Mouse (Mus musculus) liver, embryonic 14.5 days (tissue): ENCODE data around the gene Tmem220.

Experiments
- CTCF ChIP-seq: IDR thresholded peaks from 2 replicates; pipeline ENCODE4 v1.5.1; 2016; ENCODE audit warnings: antibody characterized with exemption, low read depth, control low read depth
- EP300 ChIP-seq: IDR thresholded peaks from 2 replicates; pipeline ENCODE4 v1.6.1; 2016; ENCODE audit warnings: antibody characterized with exemption, low read depth

- no peak for TF ChIP-seq CTCF
- no peak for TF ChIP-seq EP300
These were observed 37.8 kb downstream of the Tmem220 start for GRCm38 (mm10) chr11:67062726-67063125.
